Mouse (Mus musculus) kidney, embryonic 14.5 days (tissue): ENCODE data around the gene Zfhx3. TPM values are rescaled to one million over a fixed set of nuclear protein-coding genes. Genes with fewer than 3 reads are reported as not detected.

ENCODE experiments used
- ATAC-seq: fragments of 200-750 bp; cut with Nextera tagmentation; 2 replicates; pipeline ENCODE4 v1.8.0; 2017; ENCODE audit warnings: moderate number of reproducible peaks, mild to moderate bottlenecking, moderate TSS enrichment, moderate library complexity; ENCODE audit not compliant: low FRiP score, low TSS enrichment
- H3K27ac ChIP-seq: fragments of 300-500 bp; sonication (generic); 2 replicates; pipeline ENCODE4 v1.5.1; 2014; ENCODE audit warnings: low read depth, mild to moderate bottlenecking, low read length, moderate library complexity, mixed read lengths
- H3K27me3 ChIP-seq: fragments of 300-500 bp; sonication (generic); 2 replicates; pipeline ENCODE4 v1.6.1; 2014; ENCODE audit warnings: mild to moderate bottlenecking, low read length; ENCODE audit not compliant: control insufficient read depth, insufficient read depth
- H3K36me3 ChIP-seq: fragments of 300-500 bp; sonication (generic); 2 replicates; pipeline ENCODE4 v1.6.1; 2014; ENCODE audit warnings: low read length, mixed read lengths; ENCODE audit not compliant: control insufficient read depth, insufficient read depth
- H3K4me1 ChIP-seq: fragments of 300-500 bp; sonication (generic); 2 replicates; pipeline ENCODE4 v1.6.1; 2014; ENCODE audit warnings: low read length, mixed read lengths; ENCODE audit not compliant: control insufficient read depth, insufficient read depth
- H3K4me2 ChIP-seq: fragments of 300-500 bp; sonication (generic); replicated peaks from 2 replicates; pipeline ENCODE4 v1.6.1; 2014; ENCODE audit warnings: low read depth, mild to moderate bottlenecking, low read length
- H3K4me3 ChIP-seq: fragments of 300-500 bp; sonication (generic); 2 replicates; pipeline ENCODE4 v1.5.1; 2014; ENCODE audit warnings: mild to moderate bottlenecking, low read length
- H3K9ac ChIP-seq: fragments of 300-500 bp; sonication (generic); 2 replicates; pipeline ENCODE4 v1.6.1; 2014; ENCODE audit warnings: low read depth, mild to moderate bottlenecking, low read length, moderate library complexity
- H3K9me3 ChIP-seq: fragments of 300-500 bp; sonication (generic); 2 replicates; pipeline ENCODE4 v1.6.1; 2016; ENCODE audit warnings: low read length; ENCODE audit not compliant: control insufficient read depth
- WGBS: fragments of 180-500 bp; shearing (Covaris S2); extraction: QIAGEN DNeasy Blood & Tissue Kit; methylation state at CpG from one replicate; pipeline ENCODE4 v1.1.7; 2014; 5-methylcytosine and 5-hydroxymethylcytosine counted together
- polyA plus RNA-seq: library from polyadenylated mRNA; unstranded; fragments of >200 nt; fragmentation: Nextera tagmentation; extraction: Ambion mirVana; gene quantifications from 2 replicates; pipeline ENCODE4 v1.2.1, GENCODE M21; 2014

Zfhx3 gene
- polyA plus RNA-seq, 1 experiment from 2014 or later, result 11.7 TPM

DNA sequence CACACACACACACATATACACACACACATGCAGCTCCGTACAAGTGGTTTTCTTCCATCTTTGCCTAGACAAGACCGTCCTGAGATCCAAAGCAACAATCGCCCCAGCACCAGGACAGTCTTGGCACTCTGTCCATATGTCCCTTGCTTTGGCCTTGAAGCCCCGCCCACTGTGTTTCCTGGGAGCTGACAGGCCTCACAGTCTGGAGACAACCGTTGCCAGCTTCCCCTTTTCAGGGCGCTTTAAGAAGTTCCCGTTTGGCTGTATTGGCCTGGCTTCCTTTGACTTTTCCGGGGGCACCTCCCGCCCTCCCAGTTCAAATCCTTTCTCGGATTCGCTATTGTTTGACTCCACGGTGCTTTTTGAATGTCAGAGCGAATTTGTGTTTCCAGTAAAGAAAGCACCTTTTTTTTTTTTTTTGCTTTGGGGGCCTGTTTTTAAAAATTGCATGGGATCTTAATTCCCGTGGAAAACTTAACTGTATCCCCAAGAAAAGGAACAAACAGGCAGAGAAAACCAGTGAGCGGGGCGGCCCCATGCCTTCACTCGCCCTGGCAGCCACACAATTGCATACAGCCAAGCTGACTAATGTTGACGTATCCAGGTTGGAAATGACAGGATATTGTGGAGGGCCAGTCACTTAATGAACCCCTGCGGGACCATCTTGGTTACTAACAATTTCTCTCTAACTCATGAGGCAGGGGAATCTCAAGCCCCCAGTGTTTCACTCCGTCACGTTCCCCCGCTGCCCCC is 444.9 kb downstream of the Zfhx3 start:
- Histone ChIP-seq H3K4me1 (peaks cover 11% of the 10 kb centered on the region; the same call in 1 of the 2 replicates), H3K9ac (no peak overlapping the region), H3K36me3 (no peaks in the 10 kb centered on the region), H3K4me2 (no peak overlapping the region), H3K27ac (no peak overlapping the region), H3K9me3 (no peaks in the 10 kb centered on the region), H3K27me3 (no peaks in the 10 kb centered on the region), H3K4me3 (no peak overlapping the region)
- 48% methylated on average over 22 of the region's 22 CpGs for WGBS
- ATAC-seq, result no peak

DNA sequence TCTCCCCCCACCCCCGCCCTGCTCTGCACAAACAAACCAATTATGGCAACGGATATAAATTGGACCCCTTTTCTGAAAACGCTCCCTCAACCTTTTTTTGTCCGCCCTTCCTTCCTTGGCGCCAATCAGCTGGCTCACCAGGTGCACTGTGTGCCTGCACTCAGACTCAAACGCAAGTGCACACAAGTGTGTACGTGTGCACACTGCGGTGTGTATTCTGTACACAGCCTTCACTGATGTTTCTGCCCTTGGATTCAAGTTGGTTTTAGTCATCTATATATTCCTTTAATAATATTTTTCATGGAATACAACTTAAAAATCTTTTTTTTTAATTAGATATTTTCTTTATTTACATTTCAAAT is 445.4 kb downstream of the Zfhx3 start:
- Histone ChIP-seq H3K27me3 (no peaks in the 10 kb centered on the region), H3K4me3 (no peak overlapping the region), H3K9me3 (no peaks in the 10 kb centered on the region), H3K4me2 (no peak overlapping the region), H3K36me3 (no peaks in the 10 kb centered on the region), H3K4me1 (peaks cover 11% of the 10 kb centered on the region; the same call in 1 of the 2 replicates), H3K9ac (no peak overlapping the region), H3K27ac (no peak overlapping the region)
- WGBS, result 83% methylated on average over 8 of the region's 8 CpGs
- ATAC-seq, result no peak

DNA sequence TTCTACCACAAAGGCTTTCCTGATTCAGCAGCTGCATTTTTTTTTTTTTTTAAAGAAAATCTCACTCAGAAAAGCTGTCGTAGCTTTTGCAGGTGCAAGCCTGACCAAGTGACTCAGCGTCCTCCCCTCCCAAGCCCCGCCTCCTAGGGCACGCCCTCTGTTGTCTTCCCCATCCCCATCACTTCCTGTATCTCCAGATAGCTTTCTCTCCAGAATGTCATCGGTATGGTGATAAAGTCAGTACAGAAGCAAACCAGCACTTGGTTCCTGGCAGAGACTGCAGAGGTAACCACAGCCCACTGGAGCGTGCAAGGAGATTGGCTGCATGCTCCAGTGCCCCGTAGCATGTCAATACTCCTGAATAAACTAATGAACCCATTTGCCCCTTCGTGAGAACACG is 450.5 kb downstream of the Zfhx3 start:
- no peak overlapping the region for H3K4me2 ChIP-seq
- no peak overlapping the region for H3K4me3 ChIP-seq
- peaks cover 11% of the 10 kb centered on the region; the same call in 1 of the 2 replicates for H3K4me1 ChIP-seq
- H3K9ac ChIP-seq, result no peak overlapping the region
- H3K27me3 ChIP-seq, result no peaks in the 10 kb centered on the region
- no peak overlapping the region for H3K27ac ChIP-seq
- no peaks in the 10 kb centered on the region for H3K36me3 ChIP-seq
- 39% methylated on average over 9 of the region's 9 CpGs for WGBS
- peak; percentile 71 for ATAC-seq
- H3K9me3 ChIP-seq, result no peaks in the 10 kb centered on the region

GRCm38 (mm10) chr8:108402149-108402548 is 459.7 kb downstream of the Zfhx3 start:
- Histone ChIP-seq H3K36me3 (no peaks in the 10 kb centered on the region), H3K4me2 (no peak overlapping the region), H3K9ac (no peak overlapping the region), H3K27ac (no peak overlapping the region), H3K4me1 (no peaks in the 10 kb centered on the region), H3K9me3 (no peaks in the 10 kb centered on the region), H3K4me3 (no peak overlapping the region), H3K27me3 (no peaks in the 10 kb centered on the region)
- 87% methylated on average over 9 of the region's 9 CpGs for WGBS
- ATAC-seq, result no peak

DNA sequence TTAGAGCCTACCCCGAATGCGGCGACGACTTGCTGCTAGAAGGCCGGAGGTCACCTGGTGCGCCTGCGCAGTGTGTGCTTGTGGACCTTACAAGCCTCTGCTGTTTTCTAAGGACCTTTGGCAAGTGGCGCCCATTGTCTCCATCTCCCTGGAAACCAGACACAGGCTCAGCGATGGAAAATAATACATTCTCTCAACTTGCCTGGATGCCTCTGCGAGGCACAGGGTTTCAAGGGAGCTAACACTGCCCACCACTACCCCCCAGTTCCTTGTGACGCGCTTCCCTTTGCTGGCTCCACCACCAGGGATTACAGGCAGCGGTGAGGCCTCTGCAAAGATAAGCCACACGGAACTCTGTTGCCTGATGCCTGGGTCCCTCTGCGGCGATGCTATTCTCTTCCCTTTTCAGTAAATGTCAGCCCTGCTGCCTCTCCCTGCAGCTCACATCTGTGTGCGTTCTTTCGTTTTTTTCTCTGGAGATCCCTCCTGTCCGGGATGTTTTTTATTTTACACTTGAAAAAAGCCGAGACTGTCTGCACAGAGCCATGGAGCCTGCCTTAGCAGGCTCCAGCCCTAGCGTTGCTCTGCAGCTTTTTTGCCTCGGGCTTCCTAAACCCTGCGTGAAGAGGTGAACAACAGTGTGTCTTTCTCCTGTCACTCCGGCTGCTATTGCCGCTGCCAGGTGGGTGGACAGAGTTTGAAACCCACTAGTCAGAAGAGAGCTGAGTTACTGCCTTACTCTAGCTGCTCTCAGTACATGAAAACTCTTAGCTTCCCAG is 464.5 kb downstream of the Zfhx3 start:
- Histone ChIP-seq H3K9me3 (no peaks in the 10 kb centered on the region), H3K4me3 (no peak overlapping the region), H3K36me3 (no peaks in the 10 kb centered on the region), H3K4me1 (no peaks in the 10 kb centered on the region), H3K27me3 (no peaks in the 10 kb centered on the region), H3K4me2 (no peak overlapping the region), H3K27ac (no peak overlapping the region), H3K9ac (no peak overlapping the region)
- ATAC-seq, result no peak
- 70% methylated on average over 25 of the region's 25 CpGs for WGBS

- no peaks in the 10 kb centered on the region for H3K9me3 ChIP-seq
- no peak overlapping the region for H3K27ac ChIP-seq
These were observed 476.9 kb downstream of the Zfhx3 start for GRCm38 (mm10) chr8:108419162-108419844.

GRCm38 (mm10) chr8:108422521-108422920 is 480.1 kb downstream of the Zfhx3 start:
- H3K36me3 ChIP-seq, result no peaks in the 10 kb centered on the region
- no peaks in the 10 kb centered on the region for H3K9me3 ChIP-seq
- H3K4me1 ChIP-seq, result no peaks in the 10 kb centered on the region
- H3K4me3 ChIP-seq, result no peak overlapping the region
- H3K9ac ChIP-seq, result no peak overlapping the region
- H3K4me2 ChIP-seq, result no peak overlapping the region
- ATAC-seq, result no peak
- no peaks in the 10 kb centered on the region for H3K27me3 ChIP-seq
- WGBS, result 63% methylated on average over 3 of the region's 3 CpGs
- H3K27ac ChIP-seq, result no peak overlapping the region

More at GRCm38 (mm10) chr8:108419162-108419844, 476.9 kb downstream of the Zfhx3 start:
- no peak overlapping the region for H3K4me2 ChIP-seq
- H3K9ac ChIP-seq, result no peak overlapping the region
- no peak for ATAC-seq
- no peaks in the 10 kb centered on the region for H3K4me1 ChIP-seq
- no peaks in the 10 kb centered on the region for H3K27me3 ChIP-seq
- H3K4me3 ChIP-seq, result no peak overlapping the region
- WGBS, result 43% methylated on average over 15 of the region's 15 CpGs
- no peaks in the 10 kb centered on the region for H3K36me3 ChIP-seq

DNA sequence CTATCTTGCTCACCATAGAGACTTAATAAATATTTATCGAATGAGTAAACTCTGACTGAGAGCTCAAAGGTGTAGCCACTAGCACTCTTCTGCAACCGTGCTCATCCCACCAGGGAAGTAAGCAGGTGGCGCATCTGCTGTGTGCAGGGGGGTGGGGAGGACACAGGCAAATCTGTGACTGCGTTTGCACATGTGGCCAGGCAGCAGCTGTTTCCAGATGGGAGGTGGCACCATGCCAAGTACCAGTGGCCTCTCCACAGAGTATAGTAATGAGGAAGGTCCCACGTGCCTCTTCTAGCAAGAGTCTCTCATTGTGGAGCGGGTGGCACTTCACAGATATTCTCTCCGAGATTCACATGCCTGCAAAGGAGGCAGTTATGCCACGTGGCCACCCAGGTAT is 481.9 kb downstream of the Zfhx3 start:
- no peak for ATAC-seq
- Histone ChIP-seq H3K9ac (no peak overlapping the region), H3K9me3 (no peaks in the 10 kb centered on the region), H3K36me3 (no peaks in the 10 kb centered on the region), H3K4me1 (no peaks in the 10 kb centered on the region), H3K27me3 (no peaks in the 10 kb centered on the region), H3K27ac (no peak overlapping the region), H3K4me2 (no peak overlapping the region), H3K4me3 (no peak overlapping the region)
- 78% methylated on average over 8 of the region's 8 CpGs for WGBS

GRCm38 (mm10) chr8:108433321-108433720 is 490.9 kb downstream of the Zfhx3 start:
- ATAC-seq, result no peak

More at GRCm38 (mm10) chr8:108433321-108433720, 490.9 kb downstream of the Zfhx3 start:
- H3K4me2 ChIP-seq, result no peak overlapping the region
- WGBS, result 37% methylated on average over 5 of the region's 5 CpGs
- no peaks in the 10 kb centered on the region for H3K36me3 ChIP-seq
- no peak overlapping the region for H3K4me3 ChIP-seq
- H3K27me3 ChIP-seq, result no peaks in the 10 kb centered on the region
- no peaks in the 10 kb centered on the region for H3K4me1 ChIP-seq
- no peaks in the 10 kb centered on the region for H3K9me3 ChIP-seq
- H3K9ac ChIP-seq, result no peak overlapping the region
- no peak overlapping the region for H3K27ac ChIP-seq
